Mouse (Mus musculus) intestine, embryonic 15.5 days (tissue): ENCODE data around the gene Ginm1. TPM values are rescaled to one million over a fixed set of nuclear protein-coding genes. Genes with fewer than 3 reads are reported as not detected.
A peak's percentile ranks its signal among the peaks of the same experiment; 100 is the strongest.

Source experiments
- ATAC-seq: fragments of 200-750 bp; cut with Nextera tagmentation; 2 replicates; pipeline ENCODE4 v1.8.0; 2017; ENCODE audit warnings: moderate TSS enrichment, moderate library complexity
- H3K27ac ChIP-seq: fragments of 300-500 bp; sonication (generic); 2 replicates; pipeline ENCODE4 v1.5.1; 2015; ENCODE audit warnings: mild to moderate bottlenecking, inconsistent platforms
- H3K27me3 ChIP-seq: fragments of 300-500 bp; sonication (generic); replicated peaks from 2 replicates; pipeline ENCODE4 v1.6.1; 2015; ENCODE audit warnings: inconsistent platforms
- H3K36me3 ChIP-seq: fragments of 300-500 bp; sonication (generic); 2 replicates; pipeline ENCODE4 v1.6.1; 2015; ENCODE audit warnings: inconsistent platforms
- H3K4me1 ChIP-seq: fragments of 300-500 bp; sonication (generic); replicated peaks from 2 replicates; pipeline ENCODE4 v1.6.1; 2015; ENCODE audit warnings: inconsistent platforms
- H3K4me2 ChIP-seq: fragments of 300-500 bp; sonication (generic); replicated peaks from 2 replicates; pipeline ENCODE4 v1.6.1; 2015; ENCODE audit warnings: mild to moderate bottlenecking, inconsistent platforms
- H3K4me3 ChIP-seq: fragments of 300-500 bp; sonication (generic); replicated peaks from 2 replicates; pipeline ENCODE4 v1.5.1; 2015; ENCODE audit warnings: inconsistent platforms
- H3K9ac ChIP-seq: fragments of 300-500 bp; sonication (generic); 2 replicates; pipeline ENCODE4 v1.6.1; 2015; ENCODE audit warnings: inconsistent platforms
- H3K9me3 ChIP-seq: fragments of 300-500 bp; sonication (generic); 2 replicates; pipeline ENCODE4 v1.6.1; 2016; ENCODE audit warnings: inconsistent platforms
- WGBS: fragments of 180-500 bp; shearing (Covaris S2); methylation state at CpG from one replicate; pipeline ENCODE4 v1.1.7; 2015; 5-methylcytosine and 5-hydroxymethylcytosine counted together
- polyA plus RNA-seq: library from polyadenylated mRNA; unstranded; fragments of >200 nt; fragmentation: Nextera tagmentation; extraction: Ambion mirVana; gene quantifications from 2 replicates; pipeline ENCODE4 v1.2.1, GENCODE M21; 2015

Gene Ginm1
- 75.4 and 78.2 TPM in 2 replicates for polyA plus RNA-seq

- H3K36me3 ChIP-seq: peaks cover 16% of the 10 kb centered on the region
- H3K27ac ChIP-seq: peak within 1 kb of the TSS; percentile 28; the same call in 1 of the 2 replicates
- peak; percentile 96 for ATAC-seq
- H3K4me1 ChIP-seq: peaks cover 7% of the 10 kb centered on the region
- H3K9ac ChIP-seq: peak within 1 kb of the TSS; percentile 85
- H3K4me3 ChIP-seq: peak within 1 kb of the TSS; percentile 71
- no peaks in the 10 kb centered on the region for H3K9me3 ChIP-seq
- under 1% methylated on average over 52 of the region's 52 CpGs for WGBS
- H3K27me3 ChIP-seq: no peaks in the 10 kb centered on the region
- peak within 1 kb of the TSS; percentile 72 for H3K4me2 ChIP-seq
Observed at GRCm38 (mm10) chr10:7792751-7793385, at the start of gene Ginm1, which contains the start of gene Ppil4. TSS of gene Ginm1 (minus strand) at chr10:7792824. TSS of gene Ppil4 (plus strand) at chr10:7792891.

GRCm38 (mm10) chr10:7841571-7842080 lies 49.0 kb upstream of the Ginm1 start:
- Histone ChIP-seq H3K4me1 (0 out of 2 replicates have a peak, but pooled peaks cover 3% of the 10 kb centered on the region), H3K27ac (no peak overlapping the region), H3K4me3 (no peak overlapping the region), H3K9ac (no peak overlapping the region), H3K9me3 (no peaks in the 10 kb centered on the region), H3K27me3 (no peaks in the 10 kb centered on the region), H3K4me2 (no peak overlapping the region), H3K36me3 (no peaks in the 10 kb centered on the region)
- peak; percentile 84 for ATAC-seq
- WGBS: 47% methylated on average over 14 of the region's 14 CpGs

GRCm38 (mm10) chr10:7840785-7841184 lies 48.2 kb upstream of the Ginm1 start:
- no peaks in the 10 kb centered on the region for H3K36me3 ChIP-seq
- no peak overlapping the region for H3K27ac ChIP-seq
- ATAC-seq: no peak
- no peak overlapping the region for H3K4me3 ChIP-seq
- WGBS: 65% methylated on average over 3 of the region's 3 CpGs
- no peaks in the 10 kb centered on the region for H3K27me3 ChIP-seq
- H3K4me2 ChIP-seq: no peak overlapping the region
- H3K9ac ChIP-seq: no peak overlapping the region
- H3K9me3 ChIP-seq: no peaks in the 10 kb centered on the region
- 0 out of 2 replicates have a peak, but pooled peaks cover 3% of the 10 kb centered on the region for H3K4me1 ChIP-seq

GRCm38 (mm10) chr10:7840353-7840733 lies 47.7 kb upstream of the Ginm1 start:
- Histone ChIP-seq H3K27ac (no peak overlapping the region), H3K9ac (no peak overlapping the region), H3K4me2 (no peak overlapping the region), H3K36me3 (no peaks in the 10 kb centered on the region), H3K27me3 (no peaks in the 10 kb centered on the region), H3K9me3 (no peaks in the 10 kb centered on the region), H3K4me1 (0 out of 2 replicates have a peak, but pooled peaks cover 3% of the 10 kb centered on the region), H3K4me3 (no peak overlapping the region)
- no peak for ATAC-seq
- WGBS: 85% methylated on average over 2 of the region's 2 CpGs

- 84% methylated on average over 22 of the region's 22 CpGs for WGBS
Observed at GRCm38 (mm10) chr10:7839551-7840352, 47.1 kb upstream of the Ginm1 start.

GRCm38 (mm10) chr10:7838874-7839421 lies 46.3 kb upstream of the Ginm1 start:
- H3K27ac ChIP-seq: no peak overlapping the region
- WGBS: 75% methylated on average over 5 of the region's 5 CpGs
- no peaks in the 10 kb centered on the region for H3K36me3 ChIP-seq
- no peak for ATAC-seq
- H3K4me3 ChIP-seq: no peak overlapping the region
- H3K4me1 ChIP-seq: 0 out of 2 replicates have a peak, but pooled peaks cover 3% of the 10 kb centered on the region
- no peaks in the 10 kb centered on the region for H3K9me3 ChIP-seq
- H3K9ac ChIP-seq: no peak overlapping the region
- H3K27me3 ChIP-seq: no peaks in the 10 kb centered on the region
- no peak overlapping the region for H3K4me2 ChIP-seq

More at GRCm38 (mm10) chr10:7839551-7840352, 47.1 kb upstream of the Ginm1 start:
- Histone ChIP-seq H3K9me3 (no peaks in the 10 kb centered on the region), H3K27ac (no peak overlapping the region), H3K9ac (no peak overlapping the region), H3K4me2 (no peak overlapping the region), H3K4me1 (0 out of 2 replicates have a peak, but pooled peaks cover 3% of the 10 kb centered on the region), H3K4me3 (no peak overlapping the region), H3K36me3 (no peaks in the 10 kb centered on the region), H3K27me3 (no peaks in the 10 kb centered on the region)
- no peak for ATAC-seq

GRCm38 (mm10) chr10:7838036-7838435 lies 45.4 kb upstream of the Ginm1 start:
- Histone ChIP-seq H3K27me3 (no peaks in the 10 kb centered on the region), H3K4me1 (0 out of 2 replicates have a peak, but pooled peaks cover 3% of the 10 kb centered on the region), H3K9ac (no peak overlapping the region), H3K27ac (no peak overlapping the region), H3K4me3 (no peak overlapping the region), H3K36me3 (no peaks in the 10 kb centered on the region), H3K4me2 (no peak overlapping the region), H3K9me3 (no peaks in the 10 kb centered on the region)
- no peak for ATAC-seq
- 90% methylated on average over 8 of the region's 8 CpGs for WGBS

- Histone ChIP-seq H3K9me3 (no peaks in the 10 kb centered on the region), H3K27ac (no peak overlapping the region), H3K4me3 (no peak overlapping the region), H3K9ac (no peak overlapping the region), H3K4me2 (no peak overlapping the region), H3K36me3 (no peaks in the 10 kb centered on the region), H3K27me3 (no peaks in the 10 kb centered on the region), H3K4me1 (peaks cover 3% of the 10 kb centered on the region)
- WGBS: 87% methylated on average over 8 of the region's 8 CpGs
- ATAC-seq: no peak
Observed at GRCm38 (mm10) chr10:7837446-7837845, 44.8 kb upstream of the Ginm1 start.

- Histone ChIP-seq H3K36me3 (no peaks in the 10 kb centered on the region), H3K4me1 (peaks cover 6% of the 10 kb centered on the region), H3K4me3 (no peak overlapping the region), H3K27me3 (no peaks in the 10 kb centered on the region), H3K9me3 (no peaks in the 10 kb centered on the region), H3K27ac (no peak overlapping the region), H3K4me2 (no peak overlapping the region), H3K9ac (no peak overlapping the region)
- 66% methylated on average over 2 of the region's 2 CpGs for WGBS
- ATAC-seq: no peak
Observed at GRCm38 (mm10) chr10:7836902-7837301, 44.3 kb upstream of the Ginm1 start.

GRCm38 (mm10) chr10:7834671-7835225 lies 42.1 kb upstream of the Ginm1 start:
- no peak overlapping the region for H3K9ac ChIP-seq
- ATAC-seq: no peak

GRCm38 (mm10) chr10:7833377-7834165 lies 40.9 kb upstream of the Ginm1 start:
- 81% methylated on average over 9 of the region's 9 CpGs for WGBS
- no peaks in the 10 kb centered on the region for H3K27me3 ChIP-seq
- no peaks in the 10 kb centered on the region for H3K9me3 ChIP-seq
- H3K9ac ChIP-seq: no peak overlapping the region
- H3K36me3 ChIP-seq: no peaks in the 10 kb centered on the region
- peaks cover 3% of the 10 kb centered on the region for H3K4me1 ChIP-seq
- no peak overlapping the region for H3K4me3 ChIP-seq
- no peak for ATAC-seq
- H3K27ac ChIP-seq: no peak overlapping the region
- no peak overlapping the region for H3K4me2 ChIP-seq

More at GRCm38 (mm10) chr10:7834671-7835225, 42.1 kb upstream of the Ginm1 start:
- Histone ChIP-seq H3K27ac (no peak overlapping the region), H3K4me1 (peaks cover 3% of the 10 kb centered on the region), H3K4me3 (no peak overlapping the region), H3K4me2 (no peak overlapping the region), H3K9me3 (no peaks in the 10 kb centered on the region), H3K36me3 (no peaks in the 10 kb centered on the region), H3K27me3 (no peaks in the 10 kb centered on the region)
- 60% methylated on average over 10 of the region's 10 CpGs for WGBS
